Mouse (Mus musculus): ENCODE measurements at regions not wholly inside any gene's neighbourhood (a gene's known extent, or its start where the extent isn't known, plus 50 kb on each side); places are given as distances from the start of the nearest gene placed in this dataset.

DNA sequence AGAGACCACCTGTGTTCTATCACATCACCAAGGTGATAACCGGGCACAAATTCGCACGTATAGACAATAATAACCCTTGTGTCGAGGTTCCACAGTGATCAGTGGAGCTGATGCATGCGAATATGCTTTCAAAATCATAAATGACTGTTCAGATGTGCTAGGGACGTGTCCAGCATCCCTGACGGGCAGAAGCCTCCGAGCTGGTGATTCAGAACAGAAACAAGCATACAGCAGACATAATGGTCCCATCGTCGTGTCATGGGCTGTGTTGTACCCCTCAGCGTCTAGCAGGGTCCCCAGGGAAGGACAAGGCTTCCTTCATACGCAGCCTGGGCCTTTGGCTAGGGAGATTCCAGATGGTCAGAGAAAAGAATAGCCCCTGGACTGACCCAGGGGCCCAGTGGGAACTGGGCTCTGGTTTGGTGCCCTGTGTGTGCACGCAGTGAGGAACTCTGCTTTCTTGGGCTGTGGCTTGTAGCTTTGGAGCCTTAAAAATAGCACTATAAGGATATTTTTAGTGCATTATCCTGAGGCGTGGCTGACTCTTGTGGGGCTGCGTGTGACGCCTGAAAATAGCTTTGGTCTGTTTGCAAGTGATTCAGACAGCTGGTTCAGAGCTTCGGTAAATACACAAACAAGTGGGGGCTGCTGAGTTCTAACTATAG lies 137.3 kb downstream of the Fam43a start:
- ATAC-seq = no peak

DNA sequence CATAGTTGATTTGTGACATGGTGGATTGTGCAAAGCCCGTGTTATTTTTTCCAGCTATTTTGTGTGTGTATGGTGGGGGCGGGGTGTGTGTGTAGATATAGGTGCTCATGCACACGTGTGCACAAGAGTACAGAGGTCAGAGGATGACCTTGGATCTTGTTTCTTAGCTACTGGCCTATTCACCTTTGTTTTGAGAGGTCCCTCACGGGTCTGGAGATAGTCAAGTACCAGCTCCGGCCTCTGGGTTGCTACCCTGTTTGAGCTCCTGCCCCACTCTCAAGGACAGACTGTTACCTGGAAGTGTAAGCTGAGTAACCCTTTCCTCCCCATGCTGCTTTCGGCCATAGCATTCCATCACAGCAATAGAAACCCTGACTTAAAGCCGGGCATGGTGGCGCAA lies 138.0 kb downstream of the Fam43a start:
- ATAC-seq = no peak

GRCm38 (mm10) chr16:30739651-30740050 lies 140.1 kb downstream of the Fam43a start:
- no peak for ATAC-seq

DNA sequence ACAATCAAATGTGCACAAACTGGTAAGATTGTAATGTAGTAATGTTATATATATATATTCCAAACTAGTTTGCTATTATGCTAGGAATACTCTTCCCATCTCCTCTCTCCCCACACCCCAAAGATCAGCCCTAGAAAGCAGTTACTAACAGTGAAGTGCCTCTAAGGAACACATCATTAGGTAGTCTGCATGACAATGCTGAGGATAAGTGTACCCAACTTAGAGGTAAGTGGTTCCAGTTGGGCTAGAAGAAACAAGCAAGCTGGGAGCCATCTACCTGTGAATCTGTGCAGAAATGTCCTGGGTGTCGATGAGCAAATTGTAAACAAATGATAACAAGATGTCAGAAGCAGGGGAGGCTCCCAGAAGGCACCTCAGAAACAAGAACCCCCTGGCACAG lies 141.7 kb downstream of the Fam43a start:
- no peak for ATAC-seq

- ATAC-seq = no peak
These were observed 143.0 kb downstream of the Fam43a start for GRCm38 (mm10) chr16:30742474-30742873.

DNA sequence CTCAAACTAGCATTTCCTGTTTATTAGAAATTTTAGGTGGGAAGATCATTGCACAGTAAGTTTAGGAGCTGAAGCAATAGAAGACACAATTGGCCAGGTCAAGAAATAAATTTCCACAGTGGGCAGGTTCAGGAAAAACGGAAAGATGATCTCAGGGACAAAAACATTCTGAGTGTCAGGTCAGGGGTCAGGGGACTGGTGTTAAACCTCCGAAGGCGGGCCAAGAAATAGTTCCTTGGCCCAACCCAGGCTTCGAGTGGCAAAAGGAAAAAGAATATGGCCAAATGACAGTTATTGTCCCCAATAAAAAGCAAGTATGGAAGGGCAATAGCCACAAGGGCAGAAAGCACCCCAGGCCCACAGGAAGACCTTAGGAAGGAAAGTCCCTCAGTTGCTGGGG lies 144.0 kb downstream of the Fam43a start:
- no peak for ATAC-seq

DNA sequence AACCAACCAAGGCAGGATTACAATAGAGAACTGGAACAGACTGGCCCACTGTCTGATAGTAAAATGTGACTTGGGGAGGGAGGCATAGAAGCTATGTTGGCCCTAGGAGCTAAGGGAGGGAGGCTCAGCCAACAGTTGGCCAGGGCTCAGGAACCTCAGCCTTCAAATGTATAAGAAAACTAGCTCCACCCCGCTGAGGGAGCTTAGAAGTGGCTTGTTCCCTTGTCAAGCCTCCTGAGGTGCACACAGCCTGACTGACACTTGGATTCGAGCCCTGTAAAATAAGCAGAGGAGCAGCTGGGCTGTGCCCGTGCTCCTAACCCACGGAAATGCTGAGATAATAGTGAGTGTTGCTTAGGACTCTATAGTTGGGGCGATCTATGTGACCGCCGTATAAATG lies 144.7 kb downstream of the Fam43a start:
- no peak for ATAC-seq

DNA sequence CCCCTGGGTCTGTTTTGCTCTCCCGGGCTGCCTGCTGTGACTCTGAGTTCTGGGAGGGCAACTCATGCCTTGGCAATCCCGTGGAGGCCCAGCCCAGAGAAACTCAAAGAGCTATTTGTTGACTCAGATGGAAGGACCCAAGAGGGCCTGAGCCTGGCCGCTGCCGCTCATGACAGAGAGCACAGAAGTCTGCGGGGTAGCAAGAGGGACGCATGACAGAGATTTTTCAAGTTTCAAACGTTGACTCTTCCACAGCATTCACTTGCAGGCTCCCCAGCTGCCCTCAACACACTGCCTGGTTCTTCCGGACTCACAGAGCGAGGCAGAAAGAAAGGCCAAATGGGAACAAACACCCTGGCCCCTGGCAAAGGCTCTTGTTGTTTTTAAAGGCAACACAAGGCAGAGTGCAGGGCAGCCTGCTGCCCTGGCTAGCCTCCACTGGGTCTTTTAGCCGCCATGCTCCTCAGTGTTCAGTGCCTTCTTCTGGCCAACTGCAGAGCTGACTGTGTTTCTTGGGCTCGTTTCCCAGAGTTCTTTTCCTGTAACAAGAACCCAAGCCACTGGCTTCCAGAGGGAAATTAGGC lies 146.2 kb downstream of the Fam43a start:
- no peak for ATAC-seq

DNA sequence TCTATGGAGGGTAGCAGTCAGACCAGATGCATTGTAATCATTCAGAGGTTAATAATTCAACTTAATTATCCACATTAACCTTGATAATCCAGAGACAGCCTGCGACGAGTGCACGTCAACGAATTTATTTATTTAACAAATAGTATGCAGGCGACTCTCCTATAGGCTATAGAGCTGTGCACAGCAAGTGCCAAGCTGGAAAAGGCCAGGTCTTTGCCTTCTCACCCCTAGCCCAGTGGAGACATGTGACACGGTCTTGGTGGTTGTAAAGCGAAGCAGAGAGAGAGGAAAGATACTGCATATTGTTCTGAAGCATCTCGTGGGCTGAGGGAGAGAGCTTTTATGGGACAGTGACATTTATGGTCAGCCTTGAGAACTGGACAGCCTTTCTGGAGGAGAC lies 146.7 kb downstream of the Fam43a start:
- no peak for ATAC-seq

- no peak for ATAC-seq
These were observed 150.3 kb downstream of the Fam43a start for GRCm38 (mm10) chr16:30749841-30750240.

GRCm38 (mm10) chr16:30755771-30756170 lies 156.2 kb downstream of the Fam43a start:
- ATAC-seq = no peak

GRCm38 (mm10) chr16:30756678-30757077 lies 157.2 kb downstream of the Fam43a start:
- ATAC-seq = no peak

- ATAC-seq = no peak
These were observed 158.0 kb downstream of the Fam43a start for GRCm38 (mm10) chr16:30757556-30757955.

DNA sequence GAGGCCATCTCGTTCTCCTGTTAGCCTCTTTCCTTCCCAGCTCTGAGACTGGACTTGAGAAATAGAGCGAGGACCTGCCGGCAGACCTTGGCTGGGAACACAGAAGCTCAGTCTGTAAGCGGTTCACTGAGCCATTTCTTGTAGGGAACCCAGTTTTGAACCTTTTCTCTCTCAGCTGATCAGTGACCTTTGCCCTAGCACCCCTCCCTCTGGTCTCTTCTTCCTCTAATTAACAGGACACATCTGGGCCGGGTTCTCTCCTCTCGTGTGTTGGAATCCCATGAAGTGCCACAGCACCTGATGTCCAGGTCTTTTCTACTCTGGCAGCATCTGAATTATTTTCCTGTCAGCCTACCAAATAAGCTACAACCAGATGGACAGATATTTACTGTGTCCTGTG lies 158.5 kb downstream of the Fam43a start:
- no peak for ATAC-seq

- no peak for ATAC-seq
These were observed 160.0 kb downstream of the Fam43a start for GRCm38 (mm10) chr16:30759503-30759902.

DNA sequence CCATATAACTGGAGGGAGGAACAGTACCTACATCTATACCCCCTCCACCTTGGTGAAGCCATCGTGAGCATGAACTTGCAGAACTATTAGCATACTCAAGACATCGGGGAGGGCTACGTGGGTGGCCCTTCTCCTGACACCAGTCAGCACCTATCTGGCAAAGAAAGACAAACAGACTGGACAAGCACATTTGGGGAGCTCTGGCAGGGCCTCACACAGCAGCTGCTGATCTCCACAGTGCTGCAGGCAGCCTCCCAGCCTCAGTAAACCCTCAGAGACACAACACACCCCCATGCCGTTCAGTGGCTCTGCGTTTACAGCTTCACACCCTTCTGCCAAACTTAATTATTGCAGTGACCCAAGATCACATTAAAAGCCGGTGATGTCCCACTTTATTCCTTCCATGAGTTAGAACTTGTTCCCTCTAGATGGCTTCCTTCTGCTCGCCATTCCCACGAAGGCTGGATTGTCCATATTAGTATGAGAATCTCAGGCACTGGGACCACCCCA lies 161.7 kb downstream of the Fam43a start:
- no peak for ATAC-seq

DNA sequence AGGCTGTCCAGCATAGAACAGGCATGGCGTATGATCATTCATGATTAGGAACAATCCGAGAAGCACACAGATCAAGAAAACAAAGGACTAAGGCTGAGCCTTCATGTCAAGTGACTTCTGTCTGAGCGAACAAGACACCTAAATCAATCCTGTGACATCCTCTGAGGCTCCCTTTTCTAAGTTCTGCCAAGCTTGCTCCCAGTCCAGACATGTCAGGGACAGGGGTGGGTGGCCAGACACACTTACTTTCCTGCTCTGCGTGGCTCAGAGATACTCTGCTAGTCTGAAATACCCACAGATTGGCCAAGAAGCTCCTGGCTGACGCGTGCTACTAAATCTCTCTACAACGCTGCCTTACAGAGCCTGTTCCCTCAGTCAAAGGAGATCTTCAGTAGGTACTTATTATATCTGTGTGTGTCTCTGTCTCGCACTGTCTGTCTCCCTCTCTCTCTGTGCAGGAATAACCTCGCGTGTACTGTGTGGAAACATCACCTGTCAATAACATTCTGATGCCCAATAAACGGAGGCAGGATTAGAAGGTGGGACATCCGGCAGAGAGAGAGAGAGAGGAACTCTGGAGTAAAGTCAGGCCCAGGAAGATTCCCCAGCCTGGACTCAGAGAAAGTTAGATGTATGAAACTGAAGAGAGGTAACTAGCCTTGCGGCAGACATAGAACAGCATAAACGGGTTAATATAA lies 163.5 kb downstream of the Fam43a start:
- no peak for ATAC-seq

DNA sequence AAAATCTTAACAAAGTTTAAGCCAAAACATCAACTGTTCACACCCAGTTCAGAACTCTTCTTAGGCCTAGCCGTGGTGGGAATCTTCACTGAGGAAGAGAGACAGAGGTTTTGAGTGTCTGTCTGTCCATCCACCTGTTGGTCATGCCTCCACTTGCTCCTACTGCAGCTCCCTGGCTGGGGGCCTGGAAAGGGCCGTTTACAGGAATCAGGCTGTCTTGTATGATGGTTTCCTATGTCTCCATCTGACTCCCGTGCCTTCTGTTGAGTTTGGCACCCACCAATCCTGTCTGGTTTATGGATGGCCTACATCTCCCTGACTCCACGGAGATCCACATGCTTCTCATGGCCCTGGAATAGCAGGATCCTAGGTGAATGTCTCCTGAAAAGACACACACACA lies 166.1 kb downstream of the Fam43a start:
- ATAC-seq = no peak

GRCm38 (mm10) chr16:30769007-30769442 lies 169.5 kb downstream of the Fam43a start:
- ATAC-seq = peak; percentile 39

DNA sequence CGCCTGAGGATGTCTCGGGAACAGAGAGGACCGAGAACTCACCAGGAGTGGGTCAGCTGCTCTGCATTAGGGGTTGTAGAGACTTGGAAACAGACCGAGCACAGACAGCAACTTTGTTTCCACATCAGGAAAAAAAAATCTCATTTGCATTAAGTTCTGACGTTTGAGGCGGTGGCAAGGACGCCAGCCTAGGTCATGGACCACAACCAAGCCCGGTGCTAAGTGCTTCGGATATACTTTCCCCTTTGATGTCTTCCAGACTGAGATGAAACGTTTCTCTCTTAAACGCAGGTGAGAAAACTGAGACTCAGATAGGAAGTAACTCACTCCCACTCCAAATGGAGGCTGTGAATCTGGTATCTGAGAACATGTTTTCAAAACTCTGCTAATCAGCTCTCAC lies 169.9 kb downstream of the Fam43a start:
- ATAC-seq = peak; percentile 91

DNA sequence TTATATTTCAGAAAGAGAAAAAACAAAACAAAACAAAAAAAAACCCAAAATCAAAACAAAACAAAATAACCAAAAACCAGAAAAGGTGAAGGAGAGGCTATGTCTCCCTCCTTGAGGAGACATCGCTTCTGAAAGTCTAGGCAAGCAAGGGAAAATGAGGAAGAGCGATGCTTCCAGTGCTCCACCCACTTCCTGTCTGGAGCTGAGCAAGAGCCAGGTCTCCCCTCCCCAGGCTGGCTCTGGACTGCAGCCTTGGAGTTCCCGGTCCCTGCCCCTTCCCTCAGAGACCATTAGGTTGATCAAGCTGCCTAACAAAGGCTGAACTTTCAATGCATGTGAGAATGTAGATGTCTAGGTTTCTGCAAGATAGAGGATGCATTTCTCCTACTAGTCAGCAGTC lies 173.3 kb downstream of the Fam43a start:
- no peak for ATAC-seq

DNA sequence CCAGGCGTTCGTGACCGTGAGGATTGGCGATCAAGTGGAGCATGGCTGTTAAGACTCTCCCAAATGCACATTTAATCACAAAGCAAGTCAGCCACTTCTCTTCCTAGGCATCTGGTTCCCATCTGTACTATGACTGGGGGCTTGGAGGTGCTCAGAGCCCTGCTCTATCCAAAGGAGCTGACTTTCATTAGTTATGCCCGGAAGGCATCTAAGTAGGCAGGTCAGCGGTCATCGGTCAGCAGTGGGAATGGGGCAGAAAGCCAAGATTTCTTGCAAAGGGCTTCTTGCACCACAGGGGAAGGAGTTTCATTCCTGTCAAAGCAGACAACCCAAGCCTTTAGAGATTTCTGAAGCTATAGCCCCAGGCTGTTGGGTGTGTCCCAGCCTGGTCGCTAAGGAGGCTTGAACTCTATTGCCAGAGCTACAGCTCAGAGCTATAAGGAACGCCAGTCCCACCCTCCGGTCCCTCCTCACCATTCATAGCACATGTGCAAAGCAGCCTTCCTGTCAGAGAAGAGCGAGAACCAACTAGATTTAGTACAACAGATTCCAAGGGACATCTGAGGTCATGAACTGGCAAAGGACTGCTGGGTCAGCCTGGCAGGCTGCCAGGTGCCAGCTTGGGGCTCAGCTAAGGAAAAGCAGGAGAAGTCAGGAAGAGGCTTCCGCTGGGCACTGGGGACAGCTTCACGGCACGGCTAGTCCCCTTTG lies 175.6 kb downstream of the Fam43a start:
- ATAC-seq = no peak

Data from inflammation-experienced regulatory T-cells, adult 6 months (primary cell).